8 mouse cellular contexts compared by ENCODE assay signal in genomic region chr5:139558468-139558804, GRCm38 (mm10). TPM values are rescaled to one million over a fixed set of nuclear protein-coding genes. Genes with fewer than 3 reads are reported as not detected.
DNase-seq lines count a peak whose midpoint lies in the region; ATAC-seq and TF ChIP-seq lines count a peak whose summit lies in the region.

No protein-coding gene starts in this region.

- WGBS in kidney, postnatal 0 days, result under 1% methylated on average over 15 of the region's 16 CpGs

- TF ChIP-seq POLR2A in brain, embryonic 14.5 days (IDR thresholded peaks at IDR 0.05; ENCODE audit: borderline replicate concordance, extremely low read depth, insufficient read depth, insufficient read length, poor library complexity, severe bottlenecking), result no peak

- H3K36me3 ChIP-seq in E14TG2a.4 (ENCODE audit: insufficient read depth, low read length), result no peaks in the 10 kb centered on the region
- no peaks in the 10 kb centered on the region for H3K36me3 ChIP-seq in kidney, postnatal 0 days (ENCODE audit: insufficient read depth, low read length)

- TF ChIP-seq CTCF in E14TG2a.4 (conservative IDR thresholded peaks at IDR 0.05; ENCODE audit: low read length), result no peak
- TF ChIP-seq CTCF in brain, embryonic 14.5 days (IDR thresholded peaks at IDR 0.05; ENCODE audit: borderline replicate concordance, extremely low read depth, insufficient read depth, insufficient read length), result no peak
- no peak; the same call in 1 of the 2 replicates for TF ChIP-seq CTCF in kidney, postnatal 0 days (IDR thresholded peaks at IDR 0.05; ENCODE audit: low read depth)

- peak overlapping the region; percentile 33 for H3K4me2 ChIP-seq in kidney, postnatal 0 days (ENCODE audit: low read length)

- H3K27ac ChIP-seq in kidney, postnatal 0 days, result peak overlapping the region; percentile 38; the same call in 1 of the 2 replicates

- peaks cover 4% of the 10 kb centered on the region; the same call in 1 of the 2 replicates for H3K9me3 ChIP-seq in E14TG2a.4 (ENCODE audit: low read length)
- H3K9me3 ChIP-seq in kidney, postnatal 0 days (replicated peaks; ENCODE audit: low read length), result no peaks in the 10 kb centered on the region

- H3K4me3 ChIP-seq in E14TG2a.4 (replicated peaks; ENCODE audit: low read length), result peak overlapping the region; percentile 43
- H3K4me3 ChIP-seq in kidney, postnatal 0 days (replicated peaks; ENCODE audit: low read depth, low read length), result no peak overlapping the region

- no peak overlapping the region for H3K9ac ChIP-seq in kidney, postnatal 0 days (ENCODE audit: low read depth, low read length)

- H3K27me3 ChIP-seq in E14TG2a.4 (ENCODE audit: insufficient read depth, low read length), result peaks cover 95% of the 10 kb centered on the region
- peaks cover 45% of the 10 kb centered on the region for H3K27me3 ChIP-seq in kidney, postnatal 0 days (ENCODE audit: insufficient read depth, low read length)

- intact Hi-C loops in gastrocnemius, postnatal 14 days (cut with DNase I; ENCODE audit: low total_unique reads), result no loop called here

- DNase-seq in brain, embryonic 14.5 days (ENCODE audit: low read depth), result peak; percentile 91
- DNase-seq in heart, adult 8-10 months (ENCODE audit: low spot score), result peak; percentile 31
- peak; percentile 84 for DNase-seq in kidney, postnatal 0 days (ENCODE audit: low spot score)
- peak; percentile 71 for DNase-seq in neural tube, embryonic 10.5 days (ENCODE audit: extremely low spot score, low spot score)
- DNase-seq in layer of hippocampus, postnatal 10 days (ENCODE audit: low spot score in 2 of 2), result no peak
- no peak for DNase-seq in gastrocnemius, postnatal 14 days

- H3K4me1 ChIP-seq in E14TG2a.4 (replicated peaks; ENCODE audit: low read depth, low read length), result peaks cover 54% of the 10 kb centered on the region
- H3K4me1 ChIP-seq in kidney, postnatal 0 days (replicated peaks; ENCODE audit: insufficient read depth, low read length), result peaks cover 12% of the 10 kb centered on the region; the same call in 1 of the 2 replicates

- ATAC-seq in kidney, postnatal 0 days (replicated peaks; ENCODE audit: low FRiP score, low read depth), result peak; percentile 58; the same call in 1 of the 2 replicates
- no peak for ATAC-seq in inflammation-experienced regulatory T-cells, adult 6 months

RNA-seq across cellular contexts. Expression of gene Uncx, which starts 15.1 kb away (rescaled TPM):
- 26.5 and 42.0 TPM in 2 replicates for polyA plus RNA-seq in brain, embryonic 14.5 days (2012; rRNA removed)
- total RNA-seq in heart, adult 8-10 months (2022), result not detected
- 44.8 and 50.9 TPM in 2 replicates for polyA plus RNA-seq in kidney, postnatal 0 days (2015; fragmentation: Nextera tagmentation; extraction: Ambion mirVana)
- total RNA-seq in layer of hippocampus, postnatal 10 days (2021), result under 1 TPM in 1 of 2 experiments, not detected in 1; 0.13 TPM
- not detected for total RNA-seq in gastrocnemius, postnatal 14 days (2021)
- polyA plus RNA-seq in inflammation-experienced regulatory T-cells, adult 6 months (2017; shearing (Covaris generic)), result not detected

Comparison
In these comparisons a context has a peak if more than half of its experiments do, and no peak if none do; other contexts are left out.
1. DNase-seq: peak in brain, embryonic 14.5 days (single experiment), heart, adult 8-10 months (single experiment), kidney, postnatal 0 days (single experiment) and neural tube, embryonic 10.5 days (single experiment); none in layer of hippocampus, postnatal 10 days (0 of 2) and gastrocnemius, postnatal 14 days (single experiment).